Mouse (Mus musculus): ENCODE results near the gene Atg16l2.

GRCm38 (mm10) chr7:101318848-101319247, 16.8 kb upstream of the Atg16l2 start:
- TF ChIP-seq CTCF (conservative IDR thresholded peaks at IDR 0.05; ENCODE audit: low read length) = no peak
- no peak for TF ChIP-seq NANOG (IDR thresholded peaks at IDR 0.05; ENCODE audit: borderline replicate concordance, low read length)
